Mouse (Mus musculus): ENCODE measurements around the gene Tsc22d3.
"Not testable (repeated sequence)": the region's sequence is repeated elsewhere in the genome, so short reads cannot be mapped to it uniquely, and the experiment has no call there.

Gene Tsc22d3

DNA sequence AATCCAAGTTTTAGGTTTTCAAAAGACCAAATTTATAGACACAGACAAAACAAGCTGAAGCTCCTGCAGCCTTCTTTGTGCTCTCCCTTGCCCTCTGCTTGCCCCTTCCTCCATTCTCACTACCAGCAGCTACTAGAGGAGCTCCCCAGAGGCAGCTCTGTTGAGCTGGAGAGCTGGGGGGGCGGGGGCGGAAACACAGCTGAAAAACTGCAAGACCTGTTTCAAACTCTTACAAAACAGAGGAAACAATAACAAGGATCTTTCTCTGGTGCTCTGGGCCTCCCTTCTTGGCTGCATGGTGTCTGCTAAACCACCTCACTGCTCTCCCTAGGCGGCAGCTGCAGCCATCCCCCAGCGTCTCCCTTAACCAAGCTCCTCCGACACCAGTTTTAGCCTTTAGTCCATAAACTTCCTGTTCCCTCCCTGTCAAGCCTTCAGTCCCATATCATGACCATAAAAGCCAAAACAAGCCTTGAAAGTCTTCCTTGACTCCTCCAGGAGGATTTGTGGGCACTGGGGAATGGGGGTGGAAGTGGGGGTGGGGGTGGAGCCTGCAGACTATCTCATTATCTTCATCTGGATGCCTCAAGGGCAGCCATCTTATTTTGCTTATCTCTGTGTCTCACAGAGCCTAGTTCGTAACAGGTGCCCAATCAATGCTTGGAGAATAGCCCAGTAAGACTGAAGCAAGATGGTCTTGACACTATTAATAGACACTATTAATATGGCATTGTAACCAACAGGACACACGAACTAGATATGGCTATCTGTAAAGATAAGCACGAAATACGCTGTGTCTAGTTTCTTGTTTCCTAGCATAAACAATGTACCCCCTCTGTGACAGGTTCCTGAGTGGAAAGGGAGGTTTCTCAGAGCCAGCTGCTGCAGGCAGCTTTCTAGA is 98.8 kb downstream of the Tsc22d3 start:
- in situ Hi-C loops (cut with MboI, MseI): no loop called here

DNA sequence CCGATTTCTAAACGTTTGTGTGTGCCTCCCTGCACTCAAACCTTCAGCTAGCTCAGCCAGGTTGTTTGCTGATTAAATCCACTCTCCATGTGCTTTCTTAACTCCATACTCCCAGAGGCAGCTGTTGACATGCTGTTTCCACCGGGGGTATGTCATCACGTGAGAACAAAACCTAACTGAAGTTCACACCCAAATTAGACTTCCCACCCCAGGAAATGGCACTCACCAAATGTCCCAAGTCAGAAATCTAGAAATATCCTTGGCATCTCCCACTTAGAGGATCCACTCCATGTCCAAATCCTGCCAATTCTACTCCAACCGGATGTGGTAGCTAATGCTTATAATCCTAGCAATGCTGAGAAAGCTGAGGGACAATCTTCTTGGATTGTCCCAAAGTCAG is 100.2 kb downstream of the Tsc22d3 start:
- in situ Hi-C loops (cut with MboI, MseI): no loop called here

DNA sequence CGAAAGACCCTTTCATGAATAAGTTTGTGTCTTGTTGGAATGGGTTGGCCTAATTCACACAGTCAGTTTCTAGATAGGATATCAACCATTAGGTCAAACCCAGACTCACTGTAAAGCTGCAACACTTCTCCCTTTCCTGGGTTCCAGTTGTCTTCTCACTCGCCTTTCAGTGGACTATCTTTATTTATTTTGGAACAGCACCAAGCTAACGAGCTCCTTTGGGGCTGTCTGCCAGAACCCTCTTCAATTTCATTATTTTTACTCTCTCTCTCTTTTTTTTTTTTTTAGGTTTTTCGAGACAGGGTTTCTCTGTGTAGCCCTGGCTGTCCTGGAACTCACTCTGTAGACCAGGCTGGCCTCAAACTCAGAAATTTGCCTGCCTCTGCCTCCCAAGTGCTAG is 102.0 kb downstream of the Tsc22d3 start:
- in situ Hi-C loops (cut with MboI, MseI): not testable (repeated sequence)

DNA sequence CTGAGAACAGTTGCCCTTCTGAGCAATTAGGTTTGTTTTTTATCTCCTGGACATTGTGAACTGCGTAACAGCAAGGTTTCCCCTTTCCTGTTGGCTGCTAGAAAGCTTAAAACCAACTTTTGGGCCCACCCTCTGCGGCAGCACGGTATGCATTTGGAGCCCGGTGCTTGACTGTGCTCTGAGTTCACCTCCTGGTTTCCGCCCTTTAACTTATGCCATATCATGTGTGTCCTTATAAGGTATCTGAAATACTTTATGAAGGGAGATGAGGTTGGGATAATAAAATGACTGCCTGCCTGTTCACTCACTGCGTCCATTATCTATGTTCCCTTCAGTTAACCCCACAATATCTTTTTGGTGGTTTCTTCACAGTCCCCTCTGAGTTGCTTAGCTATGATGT is 106.3 kb downstream of the Tsc22d3 start:
- in situ Hi-C loops (cut with MboI, MseI): loop anchor here (5.0 kb wide), 1 partner anchor 103 kb away; no protein-coding TSS in a partner anchor

DNA sequence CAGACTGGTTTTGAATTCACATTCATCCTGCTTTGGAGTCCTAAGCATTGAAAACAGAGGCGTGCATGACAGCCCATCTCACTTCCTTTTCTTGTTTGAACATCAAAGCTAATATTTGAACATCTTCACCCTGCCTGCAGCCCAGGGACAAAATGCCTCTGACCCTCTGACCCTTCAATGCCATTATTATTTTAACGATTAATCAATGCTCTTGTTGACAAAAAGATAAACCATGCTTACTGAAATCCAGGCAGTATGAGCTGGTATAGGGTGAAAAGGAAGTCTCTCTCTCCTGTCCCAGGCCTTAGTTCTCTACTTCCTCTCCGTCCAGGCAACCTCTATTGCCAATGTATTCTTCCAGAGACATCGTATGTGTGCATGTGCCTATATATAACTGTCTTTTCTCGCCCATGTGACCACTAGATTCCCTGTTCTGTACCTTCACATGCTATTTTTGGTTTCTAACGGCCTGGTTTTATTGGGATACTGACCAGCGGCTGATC is 106.9 kb downstream of the Tsc22d3 start:
- in situ Hi-C loops (cut with MboI, MseI): loop anchor here (5.0 kb wide), 1 partner anchor 104 kb away; no protein-coding TSS in a partner anchor

DNA sequence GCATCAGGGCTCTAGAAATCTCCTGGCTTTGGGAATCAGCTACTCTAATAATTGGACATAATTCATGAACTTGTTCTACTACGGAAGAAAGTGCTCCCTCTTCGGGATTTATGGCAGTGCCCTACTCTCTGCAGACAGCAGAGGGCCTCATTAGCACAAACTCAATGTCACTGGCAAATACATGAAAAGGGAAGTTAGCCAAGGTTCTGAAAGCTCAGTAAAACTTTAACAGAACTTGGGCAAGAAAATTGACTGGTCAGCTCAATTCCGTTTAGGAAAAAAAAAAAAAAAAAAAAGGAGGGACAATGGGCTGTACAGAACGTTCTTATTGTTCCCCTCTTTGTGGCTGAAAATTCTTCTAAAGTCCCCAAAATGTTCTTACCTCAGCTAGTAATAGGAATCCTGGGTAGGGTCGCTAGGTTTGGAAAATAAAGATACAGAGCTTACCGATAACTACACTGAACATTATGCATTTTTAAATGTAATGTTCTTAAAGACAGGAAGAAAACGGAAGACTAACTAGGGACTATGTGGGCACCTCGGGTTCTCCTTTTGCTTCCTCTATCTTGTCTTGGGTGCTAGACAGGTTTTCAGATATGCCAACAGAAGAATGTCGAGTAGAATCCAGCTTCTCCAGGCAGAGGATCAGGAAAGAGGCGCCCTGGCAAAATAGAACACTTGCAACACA is 108.4 kb downstream of the Tsc22d3 start:
- in situ Hi-C loops (cut with MboI, MseI): loop anchor here (5.0 kb wide), 1 partner anchor 105 kb away; no protein-coding TSS in a partner anchor

DNA sequence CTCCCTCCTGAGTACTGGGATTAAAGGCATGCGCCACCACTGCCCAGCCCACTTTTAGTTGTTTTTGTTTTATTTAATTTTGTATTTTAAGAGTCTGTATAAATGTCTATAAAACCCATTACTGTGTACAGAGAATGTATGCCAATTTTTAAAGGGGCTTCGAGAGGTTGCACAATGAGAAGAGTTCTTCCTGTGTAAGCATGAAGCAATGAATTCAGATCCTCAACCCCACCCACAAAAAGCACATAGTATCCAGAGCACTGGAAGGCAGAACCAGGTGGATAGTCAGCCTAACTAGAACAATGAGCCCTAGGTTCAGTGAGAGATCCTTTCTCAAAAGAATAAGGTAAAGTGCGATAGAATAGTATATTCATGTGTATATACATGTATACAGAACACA is 110.3 kb downstream of the Tsc22d3 start:
- in situ Hi-C loops (cut with MboI, MseI): loop anchor here (5.0 kb wide), 1 partner anchor 107 kb away; no protein-coding TSS in a partner anchor
